Mouse (Mus musculus) G1E (cell line): Measurements from ENCODE around the gene Rptn.

Experiments
- CTCF ChIP-seq: IDR thresholded peaks from 2 replicates; pipeline ENCODE4 v1.5.1; 2012; ENCODE audit warnings: low read depth, low read length, inconsistent platforms, mixed read lengths
- GATA1 ChIP-seq: IDR thresholded peaks from 2 replicates; pipeline ENCODE4 v1.6.1; 2012; ENCODE audit warnings: borderline replicate concordance, low read length, inconsistent platforms, mixed read lengths
- GATA2 ChIP-seq: IDR thresholded peaks from 2 replicates; pipeline ENCODE4 v1.6.1; 2012; ENCODE audit warnings: low read depth, low read length, inconsistent platforms, borderline replicate concordance
- POLR2AphosphoS5 ChIP-seq: IDR thresholded peaks from 2 replicates; pipeline ENCODE4 v1.6.1; 2012; ENCODE audit warnings: low read depth, low read length, inconsistent platforms; ENCODE audit not compliant: insufficient replicate concordance
- TAL1 ChIP-seq: conservative IDR thresholded peaks from 2 replicates; pipeline ENCODE4 v1.6.1; 2012; ENCODE audit warnings: low read depth, low read length, inconsistent platforms, mixed read lengths

- no peak for TF ChIP-seq CTCF
- no peak for TF ChIP-seq GATA1
- TF ChIP-seq TAL1 = no peak
- no peak for TF ChIP-seq POLR2AphosphoS5
- no peak for TF ChIP-seq GATA2
Observed at GRCm38 (mm10) chr3:93411905-93412304, 18.4 kb downstream of the Rptn start.
